Mouse (Mus musculus): Measurements from ENCODE around the gene Ostn. TPM values are rescaled to one million over a fixed set of nuclear protein-coding genes. Genes with fewer than 3 reads are reported as not detected.
"Not testable (repeated sequence)": the region's sequence is repeated elsewhere in the genome, so short reads cannot be mapped to it uniquely, and the experiment has no call there.

Ostn gene
- 5.9 and 9.1 TPM in 2 replicates for polyA plus RNA-seq (2015; fragmentation: Nextera tagmentation; extraction: Ambion mirVana)

DNA sequence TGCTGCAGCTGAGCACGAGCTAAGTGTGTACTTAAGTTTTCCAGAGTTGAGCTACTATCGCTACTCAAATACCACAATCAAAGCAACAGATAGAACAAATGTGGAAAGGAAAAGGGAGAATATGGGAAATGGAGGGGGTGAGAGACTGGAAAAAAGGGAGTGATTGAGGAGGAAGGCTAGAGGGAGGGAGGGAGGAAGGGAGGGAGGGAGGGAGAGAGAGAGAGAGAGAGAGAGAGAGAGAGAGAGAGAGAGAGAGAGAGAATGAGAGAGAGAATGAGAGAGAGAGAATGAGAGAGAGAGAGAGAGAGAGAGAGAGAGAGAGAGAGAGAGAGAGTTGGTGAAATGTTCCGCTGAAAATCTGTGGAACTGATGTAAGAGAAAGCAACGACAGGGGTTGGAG lies at the start of gene Ostn:
Ostn (plus strand) TSS at position 301 of the 400 bp plus-strand sequence.
- not testable (repeated sequence) for H3K4me2 ChIP-seq; H3K9ac ChIP-seq; H3K4me1 ChIP-seq; H3K9me3 ChIP-seq; H3K27ac ChIP-seq; H3K27me3 ChIP-seq; ATAC-seq (ENCODE audit: insufficient number of reproducible peaks, low FRiP score, low TSS enrichment, low read depth); H3K36me3 ChIP-seq; H3K4me3 ChIP-seq
- WGBS = 54% methylated on average over 4 of the region's 4 CpGs

DNA sequence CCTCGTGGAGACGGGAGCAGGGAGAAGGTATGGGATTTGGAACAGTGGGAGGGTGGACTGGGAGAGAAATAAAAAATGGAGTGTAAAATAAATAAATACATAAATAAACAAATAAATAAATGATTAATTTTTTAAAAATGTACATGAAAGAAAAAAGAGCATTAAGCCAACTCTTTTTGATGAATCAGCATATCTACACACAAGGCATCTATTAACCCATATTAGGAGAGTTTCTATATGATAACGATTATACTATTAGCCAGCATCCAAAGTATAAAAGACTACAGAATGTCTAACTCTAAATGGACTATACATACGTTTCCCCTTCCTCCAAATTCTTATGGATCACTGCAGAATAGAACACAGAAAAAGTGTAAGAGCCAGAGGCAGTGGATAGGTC lies 38.5 kb upstream of the Ostn start:
- H3K9me3 ChIP-seq = no peaks in the 10 kb centered on the region
- H3K36me3 ChIP-seq = no peaks in the 10 kb centered on the region
- no peak overlapping the region for H3K9ac ChIP-seq
- H3K27me3 ChIP-seq = no peaks in the 10 kb centered on the region
- ATAC-seq (ENCODE audit: insufficient number of reproducible peaks, low FRiP score, low TSS enrichment, low read depth) = no peak
- WGBS = 81% methylated on average over 4 of the region's 4 CpGs
- no peak overlapping the region for H3K27ac ChIP-seq
- no peaks in the 10 kb centered on the region for H3K4me1 ChIP-seq
- H3K4me2 ChIP-seq = no peak overlapping the region
- H3K4me3 ChIP-seq = no peak overlapping the region

DNA sequence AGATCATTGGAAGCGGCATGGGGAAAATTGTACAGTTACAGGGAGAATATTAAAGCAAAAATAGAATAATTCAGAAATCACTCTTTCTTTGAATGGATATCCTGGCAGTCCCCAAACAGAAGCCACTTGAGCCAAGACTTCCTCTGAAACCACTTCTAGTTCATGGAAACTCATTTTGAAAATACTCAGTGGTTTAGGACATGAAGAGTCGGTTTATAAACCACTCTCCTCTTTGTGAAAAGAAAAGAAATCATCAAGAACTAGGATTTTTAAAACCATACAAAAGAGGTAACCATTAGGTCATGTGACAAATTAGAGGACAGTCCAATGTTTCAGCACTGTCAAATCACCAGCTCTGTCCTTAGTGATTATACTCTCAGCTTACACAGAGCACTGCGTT lies 19.9 kb upstream of the Ostn start:
- Histone ChIP-seq H3K9ac (no peak overlapping the region), H3K27me3 (no peaks in the 10 kb centered on the region), H3K9me3 (no peaks in the 10 kb centered on the region), H3K27ac (no peak overlapping the region), H3K4me2 (no peak overlapping the region), H3K36me3 (no peaks in the 10 kb centered on the region), H3K4me3 (no peak overlapping the region), H3K4me1 (no peaks in the 10 kb centered on the region)
- 74% methylated on average over 3 of the region's 3 CpGs for WGBS
- ATAC-seq (ENCODE audit: insufficient number of reproducible peaks, low FRiP score, low TSS enrichment, low read depth) = no peak

DNA sequence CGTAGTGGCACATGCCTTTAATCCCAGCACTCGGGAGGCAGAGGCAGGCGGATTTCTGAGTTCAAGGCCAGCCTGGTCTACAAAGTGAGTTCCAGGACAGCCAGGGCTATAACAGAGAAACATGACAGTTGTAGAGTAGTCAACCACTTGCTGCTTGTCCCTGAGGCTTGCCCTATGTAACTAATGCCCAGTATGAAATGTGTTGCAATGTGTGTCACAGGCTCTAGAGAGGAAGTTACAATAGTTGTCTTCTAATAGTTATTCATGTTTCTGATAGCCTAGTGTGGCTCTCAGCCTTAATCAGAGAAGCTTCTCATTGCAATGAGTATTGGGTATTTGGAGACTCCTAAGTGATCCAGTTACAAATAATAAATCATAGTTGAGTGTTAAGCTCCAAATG lies 10.8 kb upstream of the Ostn start:
- 91% methylated on average over 3 of the region's 3 CpGs for WGBS
- Histone ChIP-seq H3K9ac (no peak overlapping the region), H3K36me3 (no peaks in the 10 kb centered on the region), H3K4me2 (no peak overlapping the region), H3K9me3 (no peaks in the 10 kb centered on the region), H3K27ac (no peak overlapping the region), H3K4me3 (no peak overlapping the region), H3K4me1 (no peaks in the 10 kb centered on the region), H3K27me3 (no peaks in the 10 kb centered on the region)
- no peak for ATAC-seq (ENCODE audit: insufficient number of reproducible peaks, low FRiP score, low TSS enrichment, low read depth)

DNA sequence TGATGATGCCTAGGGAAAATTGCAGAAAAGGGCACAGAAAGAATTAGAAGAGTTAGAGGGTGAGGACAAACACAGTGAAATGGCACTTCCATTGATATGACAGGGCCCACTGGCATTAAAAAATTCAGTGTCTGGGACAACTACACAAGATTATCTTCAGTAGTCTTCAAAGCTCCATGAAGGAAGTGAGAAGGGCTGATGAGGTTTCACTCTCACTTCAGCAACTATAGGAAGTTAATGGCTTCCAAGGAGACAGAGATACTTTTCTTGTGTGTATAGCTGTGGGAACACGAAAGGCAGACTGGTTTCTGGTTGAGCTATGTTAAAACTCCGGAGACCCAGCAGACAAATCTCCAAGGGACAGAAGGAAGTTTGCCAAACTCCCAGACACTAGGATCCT lies 10.4 kb upstream of the Ostn start:
- WGBS = 89% methylated on average over 2 of the region's 2 CpGs
- H3K9me3 ChIP-seq = no peaks in the 10 kb centered on the region
- no peak for ATAC-seq (ENCODE audit: insufficient number of reproducible peaks, low FRiP score, low TSS enrichment, low read depth)

DNA sequence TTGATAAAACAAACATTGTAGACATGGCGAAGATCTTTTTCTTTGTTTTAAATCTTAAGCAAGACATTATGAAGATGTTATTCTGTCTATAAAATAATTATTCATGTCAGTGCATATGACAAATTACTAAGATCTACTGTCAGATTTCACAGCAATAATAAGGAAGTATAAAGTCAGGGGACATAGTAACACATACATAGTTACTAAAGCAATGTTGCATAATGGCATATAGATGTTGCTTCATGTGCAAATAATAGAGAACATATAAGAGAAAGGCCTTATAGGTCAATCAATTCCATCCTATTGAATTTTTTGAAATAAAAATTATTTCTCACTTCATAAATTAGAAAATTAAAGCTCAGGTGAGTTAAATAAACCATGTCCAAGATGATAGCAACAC lies 11.8 kb downstream of the Ostn start:
- no peak overlapping the region for H3K27ac ChIP-seq
- H3K4me2 ChIP-seq = no peak overlapping the region
- no peaks in the 10 kb centered on the region for H3K27me3 ChIP-seq
- no peak for ATAC-seq (ENCODE audit: insufficient number of reproducible peaks, low FRiP score, low TSS enrichment, low read depth)
- H3K4me1 ChIP-seq = no peaks in the 10 kb centered on the region
- 83% methylated on average over 1 of the region's 1 CpGs for WGBS
- H3K9ac ChIP-seq = no peak overlapping the region
- no peaks in the 10 kb centered on the region for H3K36me3 ChIP-seq
- no peak overlapping the region for H3K4me3 ChIP-seq
- no peaks in the 10 kb centered on the region for H3K9me3 ChIP-seq

More for the DNA sequence above, 10.4 kb upstream of the Ostn start:
- H3K4me2 ChIP-seq = no peak overlapping the region
- H3K27ac ChIP-seq = no peak overlapping the region
- no peaks in the 10 kb centered on the region for H3K36me3 ChIP-seq
- H3K4me1 ChIP-seq = no peaks in the 10 kb centered on the region
- H3K9ac ChIP-seq = no peak overlapping the region
- H3K4me3 ChIP-seq = no peak overlapping the region
- H3K27me3 ChIP-seq = no peaks in the 10 kb centered on the region

DNA sequence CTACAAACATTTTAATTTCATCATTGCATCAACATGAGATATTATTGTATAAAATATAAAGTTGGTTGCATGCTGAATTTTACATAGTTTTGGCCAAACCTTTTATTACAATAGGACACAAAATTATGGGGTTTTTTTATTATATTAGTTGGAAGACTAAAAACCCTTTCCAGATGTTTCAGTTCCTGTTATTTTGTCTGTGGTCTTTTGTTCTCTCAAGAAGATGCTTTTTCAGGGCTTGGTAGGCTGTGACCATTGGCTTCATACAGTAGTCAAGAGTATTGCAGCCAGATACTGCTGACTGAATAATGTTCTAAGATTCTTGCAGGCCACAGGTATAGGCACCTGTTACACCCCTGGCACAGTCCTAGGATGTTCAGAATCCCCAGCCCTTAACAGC lies 14.8 kb downstream of the Ostn start:
- no peak overlapping the region for H3K9ac ChIP-seq
- H3K4me1 ChIP-seq = no peaks in the 10 kb centered on the region
- H3K4me2 ChIP-seq = no peak overlapping the region
- H3K36me3 ChIP-seq = no peaks in the 10 kb centered on the region
- H3K27me3 ChIP-seq = no peaks in the 10 kb centered on the region
- H3K9me3 ChIP-seq = no peaks in the 10 kb centered on the region
- H3K27ac ChIP-seq = no peak overlapping the region
- ATAC-seq (ENCODE audit: insufficient number of reproducible peaks, low FRiP score, low TSS enrichment, low read depth) = no peak
- H3K4me3 ChIP-seq = no peak overlapping the region

DNA sequence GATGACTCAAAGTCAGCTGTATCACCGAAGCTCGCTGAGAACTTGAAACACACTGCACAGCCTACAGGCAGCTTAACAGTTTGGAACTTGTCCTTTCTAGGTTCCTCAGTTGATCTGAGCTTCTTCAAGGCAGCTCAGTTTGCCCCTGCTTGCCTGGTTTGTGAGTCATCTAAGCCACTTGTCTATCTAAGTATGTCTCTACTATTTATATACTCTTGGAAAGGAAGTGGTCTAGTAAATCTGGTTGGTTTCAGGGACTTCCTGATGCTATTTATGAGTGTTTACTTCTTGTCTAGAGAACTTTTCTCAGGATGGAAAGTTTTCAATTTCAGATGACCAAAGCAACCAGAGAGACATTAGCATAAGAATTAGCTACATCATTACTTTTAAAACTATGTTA lies 19.2 kb downstream of the Ostn start:
- ATAC-seq (ENCODE audit: insufficient number of reproducible peaks, low FRiP score, low TSS enrichment, low read depth) = no peak
- no peak overlapping the region for H3K4me3 ChIP-seq
- no peaks in the 10 kb centered on the region for H3K36me3 ChIP-seq
- no peak overlapping the region for H3K9ac ChIP-seq
- H3K9me3 ChIP-seq = no peaks in the 10 kb centered on the region
- no peaks in the 10 kb centered on the region for H3K27me3 ChIP-seq
- no peaks in the 10 kb centered on the region for H3K4me1 ChIP-seq
- H3K27ac ChIP-seq = no peak overlapping the region
- no peak overlapping the region for H3K4me2 ChIP-seq
- 93% methylated on average over 2 of the region's 2 CpGs for WGBS

DNA sequence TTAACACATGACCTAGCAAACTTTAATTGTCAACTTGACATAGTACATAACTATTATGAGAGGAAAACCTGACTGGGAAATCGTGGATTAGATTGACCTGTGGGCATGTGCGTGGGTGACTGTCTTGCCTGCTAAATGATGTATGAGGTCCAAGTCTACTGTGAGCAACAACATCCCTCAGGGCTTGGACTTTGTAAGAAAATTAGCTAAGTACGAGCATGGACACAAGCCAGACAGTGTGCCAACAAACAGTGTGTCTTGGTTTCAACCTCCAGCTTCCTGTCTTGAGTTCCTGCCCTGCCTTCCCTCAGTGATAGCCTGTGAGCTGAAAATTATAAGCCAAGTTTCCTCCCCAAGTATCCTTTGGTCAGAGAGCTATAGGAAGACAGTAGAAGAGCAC lies 40.2 kb downstream of the Ostn start:
- no peak for ATAC-seq (ENCODE audit: insufficient number of reproducible peaks, low FRiP score, low TSS enrichment, low read depth)
- 58% methylated on average over 3 of the region's 3 CpGs for WGBS

DNA sequence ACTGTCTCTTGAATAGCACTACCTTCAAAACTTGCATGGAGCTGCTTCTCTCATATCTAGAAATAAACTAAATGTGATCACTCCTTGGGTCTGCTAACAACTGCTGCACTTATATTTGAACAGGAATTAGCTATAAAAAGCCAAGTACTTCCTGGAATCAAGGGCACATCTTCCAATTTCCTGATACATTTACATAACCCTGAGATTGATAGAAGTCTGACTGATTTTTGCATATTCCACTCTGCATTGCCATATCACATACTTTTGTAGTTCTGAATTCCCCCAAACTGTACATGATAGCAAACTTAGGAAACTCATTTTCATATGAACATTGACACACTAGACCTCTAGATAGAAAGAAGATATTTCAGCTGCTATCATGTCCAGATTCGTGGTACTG lies 41.1 kb downstream of the Ostn start:
- no peak for ATAC-seq (ENCODE audit: insufficient number of reproducible peaks, low FRiP score, low TSS enrichment, low read depth)
- 66% methylated on average over 1 of the region's 1 CpGs for WGBS
- Histone ChIP-seq H3K36me3 (no peaks in the 10 kb centered on the region), H3K27me3 (no peaks in the 10 kb centered on the region), H3K9ac (no peak overlapping the region), H3K4me2 (no peak overlapping the region), H3K4me3 (no peak overlapping the region), H3K9me3 (no peaks in the 10 kb centered on the region), H3K4me1 (no peaks in the 10 kb centered on the region), H3K27ac (no peak overlapping the region)

More for the DNA sequence above, 40.2 kb downstream of the Ostn start:
- Histone ChIP-seq H3K27me3 (no peaks in the 10 kb centered on the region), H3K4me3 (no peak overlapping the region), H3K9me3 (no peaks in the 10 kb centered on the region), H3K9ac (no peak overlapping the region), H3K36me3 (no peaks in the 10 kb centered on the region), H3K27ac (no peak overlapping the region), H3K4me2 (no peak overlapping the region), H3K4me1 (no peaks in the 10 kb centered on the region)

DNA sequence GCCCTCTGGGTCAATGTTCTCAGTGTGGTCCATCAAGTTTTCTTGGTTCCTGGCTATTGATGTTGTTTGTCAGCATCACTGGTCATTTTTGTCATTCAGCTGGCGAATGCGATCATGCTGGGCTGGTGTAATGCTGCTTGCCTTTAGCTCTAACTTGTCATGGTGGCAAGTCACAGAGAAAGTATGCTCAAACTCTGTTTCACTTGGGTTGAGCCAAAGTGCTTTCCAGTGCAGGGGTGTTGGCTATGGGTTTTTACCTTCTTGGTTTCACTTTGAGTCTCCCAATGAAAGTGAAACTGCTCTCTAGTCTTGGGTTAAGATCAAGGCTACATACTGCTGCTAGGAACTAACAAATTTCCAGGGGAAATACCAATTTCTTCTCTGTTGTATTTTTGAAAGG lies 41.9 kb downstream of the Ostn start:
- Histone ChIP-seq H3K9me3 (no peaks in the 10 kb centered on the region), H3K27me3 (no peaks in the 10 kb centered on the region), H3K27ac (no peak overlapping the region), H3K4me3 (no peak overlapping the region), H3K4me1 (no peaks in the 10 kb centered on the region), H3K9ac (no peak overlapping the region), H3K4me2 (no peak overlapping the region), H3K36me3 (no peaks in the 10 kb centered on the region)
- 90% methylated on average over 2 of the region's 2 CpGs for WGBS
- no peak for ATAC-seq (ENCODE audit: insufficient number of reproducible peaks, low FRiP score, low TSS enrichment, low read depth)

DNA sequence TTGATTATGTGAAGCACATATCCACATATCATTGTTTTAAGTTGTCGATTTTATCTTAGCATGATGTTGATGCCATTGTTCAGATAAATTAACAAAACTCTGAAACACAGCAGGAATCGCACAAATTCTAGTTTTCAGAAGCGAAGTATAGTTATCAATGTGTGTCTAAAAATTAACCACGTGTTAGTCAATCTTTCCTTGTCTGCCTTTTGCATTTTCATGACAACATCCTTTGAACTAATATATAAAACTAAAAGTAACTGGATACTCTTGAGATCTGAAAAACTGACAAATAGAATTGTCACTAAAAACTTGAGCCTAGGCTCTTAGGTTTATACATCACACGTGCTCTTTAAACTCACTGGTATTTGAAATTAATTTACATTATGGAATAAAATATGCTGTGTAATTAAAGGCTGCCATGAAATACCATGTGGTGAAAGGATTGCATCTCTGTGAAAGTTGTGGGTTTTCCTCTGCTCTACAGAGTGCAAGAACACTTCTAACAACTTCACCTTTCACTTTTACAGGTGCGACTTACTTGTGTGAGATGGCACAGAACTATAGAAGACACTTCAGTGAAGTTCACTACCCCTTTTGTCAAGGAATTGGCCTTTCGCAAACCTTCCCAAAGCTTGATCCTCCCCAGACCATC lies 42.7 kb downstream of the Ostn start:
- 86% methylated on average over 7 of the region's 7 CpGs for WGBS

DNA sequence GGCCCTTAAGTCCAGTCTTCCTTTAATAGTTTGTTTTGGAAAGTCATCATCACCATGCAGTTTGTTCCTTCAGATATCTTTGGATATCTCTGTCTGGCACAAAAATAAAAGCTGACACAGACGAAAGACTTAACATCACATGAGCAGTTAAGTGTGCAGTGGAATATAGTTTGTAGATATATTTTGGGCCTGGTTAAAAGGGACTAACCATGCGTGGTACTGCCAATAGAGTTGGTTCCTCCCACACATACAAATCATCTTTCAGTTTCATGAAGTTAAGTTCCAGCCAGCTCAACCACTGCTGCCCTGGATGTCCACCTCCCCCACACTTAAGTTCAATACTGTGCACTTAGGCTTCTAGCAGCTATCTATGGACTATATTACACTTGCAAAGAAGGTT lies 47.2 kb downstream of the Ostn start:
- no peak overlapping the region for H3K4me3 ChIP-seq
- 70% methylated on average over 2 of the region's 2 CpGs for WGBS
- H3K4me2 ChIP-seq = no peak overlapping the region
- H3K27ac ChIP-seq = no peak overlapping the region
- no peak overlapping the region for H3K9ac ChIP-seq
- no peaks in the 10 kb centered on the region for H3K4me1 ChIP-seq
- ATAC-seq (ENCODE audit: insufficient number of reproducible peaks, low FRiP score, low TSS enrichment, low read depth) = no peak
- H3K36me3 ChIP-seq = no peaks in the 10 kb centered on the region
- H3K9me3 ChIP-seq = no peaks in the 10 kb centered on the region
- H3K27me3 ChIP-seq = no peaks in the 10 kb centered on the region

More for the DNA sequence above, 42.7 kb downstream of the Ostn start:
- H3K9ac ChIP-seq = no peak overlapping the region
- no peaks in the 10 kb centered on the region for H3K36me3 ChIP-seq
- no peak for ATAC-seq (ENCODE audit: insufficient number of reproducible peaks, low FRiP score, low TSS enrichment, low read depth)
- H3K27me3 ChIP-seq = no peaks in the 10 kb centered on the region
- H3K27ac ChIP-seq = no peak overlapping the region
- no peaks in the 10 kb centered on the region for H3K4me1 ChIP-seq
- no peak overlapping the region for H3K4me3 ChIP-seq
- no peak overlapping the region for H3K4me2 ChIP-seq
- no peaks in the 10 kb centered on the region for H3K9me3 ChIP-seq
